Comparison of ENCODE assay signal across 12 mouse cellular contexts in the genomic region with DNA sequence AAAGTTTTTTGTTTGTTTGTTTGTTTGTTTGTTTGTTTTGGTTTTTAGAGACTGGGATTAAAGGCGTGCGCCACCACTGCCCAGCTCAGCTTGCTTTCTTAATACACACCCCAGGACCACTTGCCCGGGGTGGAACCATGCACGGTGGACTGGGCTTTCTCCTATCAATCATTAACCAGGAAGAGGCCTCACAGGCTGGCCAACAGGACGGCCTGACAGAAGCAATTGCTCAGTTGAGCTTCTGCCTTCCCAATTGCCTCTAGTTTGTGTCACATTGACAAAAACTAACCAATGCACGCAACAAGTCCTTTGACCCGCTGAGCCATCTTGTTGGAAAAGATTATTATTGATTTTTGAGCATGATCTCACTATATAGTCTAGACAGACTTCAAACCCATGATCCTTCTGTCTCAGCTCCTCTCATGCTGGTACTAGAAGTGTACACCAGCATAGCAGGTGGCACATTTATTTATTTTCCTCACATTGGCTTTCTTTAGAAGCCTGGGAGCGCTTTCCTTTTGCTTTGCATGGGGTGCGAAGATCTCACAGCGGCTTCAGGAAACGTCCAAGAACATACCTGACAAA. TPM values are rescaled to one million over a fixed set of nuclear protein-coding genes. Genes with fewer than 3 reads are reported as not detected.
DNase-seq lines count a peak whose midpoint lies in the region; ATAC-seq and TF ChIP-seq lines count a peak whose summit lies in the region.
"Had no signal": no experiment of that assay in that cellular context is flagged by ENCODE, and none has a peak within 500 bp of the region (broad histone marks: within the 10 kb centered on the region; RNA-seq: fewer than 3 reads in every experiment).

No protein-coding gene starts in this region.

- peak overlapping the region; percentile 51 for H3K27ac ChIP-seq in lung, embryonic 15.5 days
- H3K27ac ChIP-seq in stomach, postnatal 0 days (replicated peaks) = no peak overlapping the region
- no peak overlapping the region for H3K27ac ChIP-seq in thymus, adult 2 months (ENCODE audit: control insufficient read depth, insufficient read depth, low read length)
- H3K27ac ChIP-seq: hindbrain, embryonic 14.5 days had no signal

- no peak overlapping the region for H3K4me2 ChIP-seq in lung, embryonic 15.5 days
- H3K4me2 ChIP-seq in stomach, postnatal 0 days (replicated peaks; ENCODE audit: low read depth) = no peak overlapping the region
- H3K4me2 ChIP-seq: hindbrain, embryonic 14.5 days had no signal

- peak; percentile 28; the same call in 1 of the 2 replicates for ATAC-seq in lung, embryonic 15.5 days (ENCODE audit: borderline replicate concordance, extremely low read depth, low FRiP score, low TSS enrichment)
- ATAC-seq in stomach, postnatal 0 days (ENCODE audit: low FRiP score, low TSS enrichment) = peak; percentile 87
- ATAC-seq: forebrain, embryonic 16.5 days had no signal

- TF ChIP-seq CTCF in stomach, postnatal 0 days (IDR thresholded peaks at IDR 0.05; ENCODE audit: low read depth) = no peak
- no peak for TF ChIP-seq CTCF in thymus, adult 2 months (IDR thresholded peaks at IDR 0.05; ENCODE audit: borderline replicate concordance, control insufficient read depth, extremely low read depth, insufficient read depth, low read length, poor library complexity)

- H3K27me3 ChIP-seq in lung, embryonic 15.5 days = no peaks in the 10 kb centered on the region
- no peaks in the 10 kb centered on the region for H3K27me3 ChIP-seq in stomach, postnatal 0 days (ENCODE audit: control insufficient read depth, insufficient read depth, low read length)
- no peaks in the 10 kb centered on the region for H3K27me3 ChIP-seq in thymus, adult 2 months (ENCODE audit: control insufficient read depth, insufficient read depth, low read length)

- no peak overlapping the region for H3K4me3 ChIP-seq in lung, embryonic 15.5 days
- H3K4me3 ChIP-seq in stomach, postnatal 0 days (ENCODE audit: low read depth, low read length) = no peak overlapping the region
- H3K4me3 ChIP-seq in thymus, adult 2 months (ENCODE audit: control insufficient read depth, insufficient read depth, low read length) = no peak overlapping the region

- H3K9ac ChIP-seq in lung, embryonic 15.5 days = no peak overlapping the region
- no peak overlapping the region for H3K9ac ChIP-seq in stomach, postnatal 0 days (ENCODE audit: low read length)
- H3K9ac ChIP-seq: hindbrain, embryonic 14.5 days had no signal

- TF ChIP-seq EP300 in stomach, postnatal 0 days (optimal IDR thresholded peaks at IDR 0.05) = no peak

- no peak for TF ChIP-seq POLR2A in thymus, adult 2 months (IDR thresholded peaks at IDR 0.05; ENCODE audit: control insufficient read depth, extremely low read depth, insufficient read depth, low read length, poor library complexity)

- H3K4me1 ChIP-seq in lung, embryonic 15.5 days = peaks cover 30% of the 10 kb centered on the region
- no peaks in the 10 kb centered on the region for H3K4me1 ChIP-seq in stomach, postnatal 0 days (replicated peaks; ENCODE audit: control insufficient read depth, insufficient read depth)
- H3K4me1 ChIP-seq in thymus, adult 2 months (replicated peaks; ENCODE audit: control insufficient read depth, insufficient read depth, low read length) = peaks cover 27% of the 10 kb centered on the region

- 69% methylated on average over 11 of the region's 11 CpGs for WGBS in lung, embryonic 15.5 days
- WGBS in stomach, postnatal 0 days = 70% methylated on average over 11 of the region's 11 CpGs
- 97% methylated on average over 11 of the region's 11 CpGs for WGBS in thymus, adult 2 months

- no peaks in the 10 kb centered on the region for H3K36me3 ChIP-seq in lung, embryonic 15.5 days
- no peaks in the 10 kb centered on the region for H3K36me3 ChIP-seq in stomach, postnatal 0 days (ENCODE audit: control insufficient read depth, insufficient read depth, low read length)
- no peaks in the 10 kb centered on the region for H3K36me3 ChIP-seq in thymus, adult 2 months (ENCODE audit: control insufficient read depth, insufficient read depth, low read length)

- H3K9me3 ChIP-seq in lung, embryonic 15.5 days = no peaks in the 10 kb centered on the region
- H3K9me3 ChIP-seq in stomach, postnatal 0 days (ENCODE audit: control insufficient read depth, low read length) = no peaks in the 10 kb centered on the region

- DNase-seq in lung, postnatal 4 days = no peak
- DNase-seq in kidney, adult 8-10 months = peak; percentile 43 to 57
- DNase-seq in liver = peak; percentile 36
- DNase-seq in stomach, postnatal 0 days (ENCODE audit: low spot score) = peak; percentile 57
- DNase-seq in thymus, adult 2 months = no peak
- no peak for DNase-seq in layer of hippocampus, postnatal 36 days
- DNase-seq: embryo, embryonic 11 days; right cerebral cortex, postnatal 25 days had no signal

RNA-seq across cellular contexts. Expression of a gene that starts 32.9 kb away (rescaled TPM):
- polyA plus RNA-seq in lung, embryonic 15.5 days (2015; fragmentation: Nextera tagmentation; extraction: Ambion mirVana) = 37.1 and 38.0 TPM in 2 replicates
- 13.1 and 15.8 TPM in 2 replicates for polyA plus RNA-seq in stomach, postnatal 0 days (2015; fragmentation: Nextera tagmentation; extraction: Ambion mirVana)
- 26.1 and 29.9 TPM in 2 replicates for polyA plus RNA-seq in thymus, adult 2 months (2012; rRNA removed)
- 10 to 100 TPM; 52.5 to 53.3 TPM for total RNA-seq in layer of hippocampus, postnatal 36 days (2021)
- total RNA-seq: MEL had no signal

Comparison
In these comparisons a context has a peak if more than half of its experiments do, and no peak if none do; other contexts are left out.
1. DNase-seq: peak in kidney, adult 8-10 months (2 of 2), liver (single experiment) and stomach, postnatal 0 days (single experiment); none in lung, postnatal 4 days (0 of 2), thymus, adult 2 months (single experiment) and layer of hippocampus, postnatal 36 days (0 of 2).